Mouse (Mus musculus) urinary bladder, postnatal 25 days (tissue): ENCODE measurements around the gene Pim1.
"Not testable (repeated sequence)": the region's sequence is repeated elsewhere in the genome, so short reads cannot be mapped to it uniquely, and the experiment has no call there.

ENCODE experiments used
- DNase-seq: peaks from one replicate; pipeline ENCODE4 v3.0.0; 2022; ENCODE audit warnings: low spot score

Gene Pim1

DNA sequence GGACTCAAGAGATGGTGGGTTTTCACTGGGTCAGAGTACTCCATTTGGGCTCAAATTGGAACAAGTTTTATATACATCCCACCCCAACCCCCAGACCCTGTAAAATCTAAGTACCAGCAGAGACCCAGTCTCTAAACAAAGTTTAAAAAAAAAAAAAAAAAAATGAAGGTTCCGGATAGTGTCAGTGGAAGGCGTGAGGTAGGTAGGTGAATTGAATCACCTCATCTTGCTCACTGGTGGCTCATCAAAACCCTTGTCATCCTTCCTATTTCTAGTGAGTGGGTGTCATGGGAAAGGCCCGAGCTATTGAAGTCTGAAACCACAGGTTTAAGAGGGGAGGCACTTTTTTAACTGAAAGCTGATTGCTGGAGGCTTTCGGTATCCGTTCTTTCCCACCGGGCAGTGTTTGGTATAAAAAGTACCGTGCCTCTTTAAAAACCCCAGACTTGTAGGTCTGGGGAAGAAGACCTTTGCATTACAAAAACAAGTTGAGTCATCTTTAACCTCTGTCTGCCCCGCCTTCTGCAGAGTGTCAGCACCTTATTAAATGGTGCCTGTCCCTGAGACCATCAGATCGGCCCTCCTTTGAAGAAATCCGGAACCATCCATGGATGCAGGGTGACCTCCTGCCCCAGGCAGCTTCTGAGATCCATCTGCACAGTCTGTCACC, 3.6 kb downstream of the Pim1 start:
- no peak for DNase-seq

DNA sequence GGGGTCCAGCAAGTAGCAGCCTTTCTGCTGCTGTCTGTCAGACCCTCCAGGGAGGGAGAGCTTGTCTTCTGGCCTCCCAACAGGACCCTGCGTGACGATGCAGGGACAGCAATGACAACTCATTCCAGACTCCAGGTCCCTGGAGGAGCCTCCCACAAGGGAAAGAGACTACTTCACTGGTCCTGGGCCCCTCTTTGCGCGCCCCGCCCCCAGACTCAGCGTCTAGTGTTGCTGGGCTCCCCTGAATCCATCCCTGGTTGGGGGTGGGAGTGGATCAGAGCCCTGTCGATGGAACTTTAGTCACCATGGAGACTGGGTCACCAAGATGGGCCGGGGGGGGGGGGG, 4.2 kb downstream of the Pim1 start:
- DNase-seq, result no peak

DNA sequence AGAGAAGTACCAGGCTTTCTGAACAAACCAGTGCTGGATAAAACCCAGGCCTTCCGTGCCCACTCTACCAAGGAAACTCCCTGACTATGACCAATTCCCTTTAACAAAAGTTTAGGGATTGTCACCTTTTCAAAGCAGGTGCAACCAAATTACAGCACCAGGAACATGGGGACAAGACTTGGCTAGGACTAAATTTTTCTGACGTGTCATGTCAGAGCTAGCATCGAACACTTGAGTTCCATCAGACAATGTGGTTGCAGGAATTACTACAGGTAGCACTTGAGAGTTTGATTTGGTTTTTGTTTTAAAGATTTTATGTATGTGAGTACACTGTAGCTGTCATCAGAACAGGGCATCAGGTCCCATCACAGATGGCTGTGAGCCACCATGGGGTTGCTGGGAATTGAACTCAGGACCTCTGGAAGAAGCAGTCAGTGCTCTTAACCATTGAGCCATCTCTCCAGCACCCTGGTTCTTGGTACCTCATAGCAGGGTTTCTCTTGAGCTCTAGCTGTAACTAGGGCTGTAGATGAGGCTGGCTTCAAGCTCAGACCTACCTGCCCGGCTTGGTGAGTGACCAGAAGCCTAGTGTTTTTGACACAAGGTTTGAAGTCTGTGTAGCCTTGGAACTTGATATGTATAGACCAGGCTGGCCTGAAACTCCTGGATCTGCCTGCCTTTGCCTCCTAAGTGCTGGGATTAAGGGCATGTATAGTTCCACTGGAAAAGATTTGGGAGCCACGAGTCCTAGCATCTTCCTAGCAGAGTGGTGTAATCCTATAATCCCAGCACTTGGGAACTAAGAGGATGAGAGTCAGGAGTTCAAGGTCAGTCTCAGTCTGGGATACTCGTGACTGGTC, 5.9 kb downstream of the Pim1 start:
- no peak for DNase-seq

DNA sequence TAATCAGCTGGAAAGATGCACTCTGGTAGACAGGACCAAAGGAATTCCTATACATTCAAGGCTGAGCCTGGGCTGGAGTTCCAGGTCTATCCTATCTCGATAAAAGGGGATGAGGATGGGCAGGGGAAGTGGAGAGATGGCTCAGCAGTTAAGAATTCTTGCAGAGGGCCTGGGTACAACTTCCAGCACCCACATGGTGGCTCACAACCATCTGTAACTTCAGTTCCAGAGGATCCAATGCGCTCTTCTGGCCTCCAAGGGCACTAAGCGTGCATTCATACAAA, 6.5 kb downstream of the Pim1 start:
- DNase-seq, result no peak

GRCm38 (mm10) chr17:29497481-29497880, 6.9 kb downstream of the Pim1 start:
- DNase-seq, result not testable (repeated sequence)

GRCm38 (mm10) chr17:29498028-29498427, 7.5 kb downstream of the Pim1 start:
- DNase-seq, result no peak

DNA sequence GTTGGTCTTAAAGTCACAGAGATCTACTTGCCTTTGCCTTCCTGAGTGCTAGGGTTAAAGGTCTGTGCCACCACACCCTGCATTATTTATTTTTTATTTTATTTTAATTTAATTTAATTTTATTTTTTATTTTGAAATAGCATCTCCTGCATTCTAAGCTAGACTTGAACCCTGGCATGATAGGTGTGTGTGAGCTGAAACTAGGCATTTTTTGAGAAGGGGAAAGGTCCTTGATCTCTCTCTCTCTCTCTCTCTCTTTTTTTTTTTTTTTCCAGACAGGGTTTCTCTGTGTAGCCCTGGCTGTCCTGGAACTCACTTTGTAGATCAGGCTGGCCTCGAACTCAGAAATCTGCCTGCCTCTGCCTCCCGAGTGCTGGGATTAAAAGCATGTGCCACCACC, 8.4 kb downstream of the Pim1 start:
- DNase-seq, result not testable (repeated sequence)

- DNase-seq, result no peak
These were observed 9.0 kb downstream of the Pim1 start for GRCm38 (mm10) chr17:29499511-29499910.

GRCm38 (mm10) chr17:29500243-29500740, 9.7 kb downstream of the Pim1 start:
- no peak for DNase-seq

GRCm38 (mm10) chr17:29500802-29501469, 10.4 kb downstream of the Pim1 start:
- DNase-seq, result no peak

DNA sequence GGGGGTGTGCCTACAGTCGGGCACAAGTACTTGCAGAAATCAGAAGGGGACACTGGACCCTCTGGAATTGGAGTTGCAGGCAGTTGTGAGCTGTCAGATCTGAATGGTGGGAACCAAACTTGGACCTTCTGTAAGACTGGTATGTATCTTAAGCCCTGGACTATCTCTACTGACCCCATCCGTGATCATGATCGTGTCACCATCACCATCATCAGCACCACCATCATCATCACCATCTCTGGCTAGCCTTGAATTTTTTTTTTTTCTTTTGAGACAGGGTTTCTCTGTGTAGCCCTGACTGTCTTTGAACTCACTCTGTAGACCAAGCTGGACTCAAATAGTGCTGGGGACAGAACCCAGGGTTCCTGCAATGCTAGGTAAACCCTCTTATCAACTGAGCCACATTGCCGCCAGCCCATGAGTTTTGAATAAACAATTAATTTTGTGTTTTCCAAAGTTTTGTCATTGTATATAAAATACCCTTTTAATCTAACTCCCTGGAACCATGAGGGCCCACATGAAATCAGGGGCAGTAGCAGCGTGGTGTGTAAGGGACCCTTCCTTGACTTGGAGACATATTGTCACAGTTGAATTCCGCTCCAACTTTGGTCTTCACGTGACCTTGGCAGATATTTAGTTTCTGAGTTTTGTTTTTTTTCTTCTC, 11.6 kb downstream of the Pim1 start:
- DNase-seq, result no peak

DNA sequence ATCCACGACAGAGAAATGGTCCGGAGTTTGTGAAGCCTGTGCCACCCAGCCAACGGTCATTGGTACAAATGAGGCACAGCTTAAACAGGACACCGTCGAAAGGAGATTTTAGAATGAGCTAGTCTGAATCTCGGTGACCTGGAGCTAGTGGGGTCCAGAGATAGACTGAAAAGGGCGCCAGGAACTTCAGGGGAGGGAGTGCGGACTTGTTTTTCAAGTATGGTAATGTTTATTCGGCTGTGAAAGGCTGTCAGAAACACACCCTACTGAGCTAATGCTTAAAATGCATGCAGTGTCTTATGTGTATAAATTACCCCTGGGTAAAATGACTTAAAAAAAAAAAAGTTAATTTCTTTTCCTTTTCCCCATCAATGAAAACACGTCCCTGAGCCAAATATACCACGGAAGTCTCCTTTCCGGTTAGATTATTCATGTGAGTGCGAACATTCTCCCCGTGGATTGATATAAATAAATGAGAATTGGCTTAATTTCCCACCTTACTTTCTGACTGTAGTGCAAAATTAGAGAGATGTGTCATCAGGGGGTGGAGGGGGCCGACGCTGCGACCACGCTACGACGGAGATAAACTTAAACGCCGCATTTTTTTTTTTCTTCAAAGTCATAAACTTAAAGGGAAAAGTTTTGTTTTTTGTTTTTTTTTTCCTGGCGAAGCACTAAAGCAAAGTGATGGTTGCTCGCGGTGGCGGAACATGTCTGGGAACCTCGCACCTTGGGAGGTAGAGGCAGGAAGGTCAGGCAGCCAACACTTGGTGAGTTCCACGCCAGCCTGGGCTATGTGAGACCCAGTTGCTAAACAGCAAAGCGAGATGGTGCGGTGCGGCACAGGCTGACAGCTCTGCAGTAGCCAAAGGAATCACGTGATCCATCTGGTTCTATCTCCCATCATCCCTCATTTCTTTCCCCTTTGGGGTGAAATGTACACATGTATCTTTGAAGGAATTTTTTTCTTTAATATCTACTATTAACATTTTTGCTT, 12.4 kb downstream of the Pim1 start:
- no peak for DNase-seq

DNA sequence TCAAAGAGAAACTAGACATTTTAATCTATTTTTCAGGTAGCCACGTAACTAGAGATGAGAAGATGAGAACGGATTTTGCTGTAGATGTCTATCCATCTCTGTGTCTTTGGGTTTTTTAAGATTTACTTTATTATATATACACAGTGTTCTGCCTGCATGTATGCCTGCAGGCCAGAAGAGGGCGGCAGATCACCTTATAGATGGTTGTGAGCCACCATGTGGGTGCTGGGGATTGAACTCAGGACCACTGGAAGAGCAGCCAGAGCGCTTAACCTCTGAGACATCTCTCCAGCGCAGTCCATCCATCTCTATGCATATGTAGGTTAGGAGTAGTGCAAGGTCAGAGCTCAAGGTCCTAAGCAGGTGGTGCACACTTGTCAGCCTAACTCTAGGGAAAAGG, 13.1 kb downstream of the Pim1 start:
- DNase-seq, result no peak

GRCm38 (mm10) chr17:29508927-29509608, 18.5 kb downstream of the Pim1 start:
- no peak for DNase-seq

DNA sequence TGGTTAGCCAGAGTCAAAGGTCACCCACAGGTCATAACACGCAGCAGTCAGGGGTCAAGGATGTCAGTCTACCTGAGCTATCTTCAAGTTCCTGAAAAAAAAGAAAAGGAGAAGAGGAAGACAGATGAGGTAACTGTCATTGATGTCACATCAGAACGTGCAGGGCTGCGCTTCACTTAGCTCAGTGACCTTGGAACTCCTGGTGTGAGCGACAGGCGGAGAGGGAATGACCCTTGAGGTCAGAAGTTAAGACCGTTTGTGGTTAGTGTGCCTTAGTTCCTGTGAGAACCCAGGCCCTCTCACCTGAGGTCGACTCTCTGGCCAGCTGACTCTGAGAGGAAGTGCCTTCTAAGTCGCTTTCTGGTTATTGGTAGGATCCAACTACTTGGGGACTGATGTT, 20.1 kb downstream of the Pim1 start:
- no peak for DNase-seq

DNA sequence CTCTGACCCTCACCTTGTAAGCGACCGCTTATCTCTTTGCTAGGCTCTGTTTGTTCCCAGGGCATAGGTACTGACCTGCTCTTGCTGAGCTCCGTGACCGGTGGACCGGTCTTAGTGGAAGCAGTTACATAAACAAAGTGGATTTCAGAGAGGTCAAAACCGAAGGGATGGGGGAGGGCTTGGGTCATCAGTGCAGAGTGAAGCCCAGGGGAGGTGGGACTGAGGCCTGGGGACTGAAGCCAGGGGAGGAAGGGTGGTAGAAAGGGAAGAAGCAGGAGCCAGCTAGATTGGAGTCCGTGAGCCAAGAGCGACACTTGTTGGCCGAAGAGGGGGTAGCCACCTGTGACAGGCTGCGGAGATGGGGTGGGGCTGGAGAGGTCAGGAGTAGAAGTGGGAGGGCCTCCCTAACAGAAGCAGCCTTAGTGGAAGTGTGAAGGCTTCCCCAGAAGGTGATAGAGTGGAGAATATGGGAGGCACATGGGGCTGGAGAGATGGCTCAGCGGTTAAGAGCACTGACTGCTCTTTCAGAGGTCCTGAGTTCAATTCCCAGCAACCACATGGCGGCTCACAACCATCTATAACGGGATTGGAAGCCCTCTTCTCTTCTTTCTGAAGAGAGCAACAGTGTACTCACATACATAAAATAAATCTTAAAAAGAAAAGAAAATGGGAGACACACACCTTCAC, 22.6 kb downstream of the Pim1 start:
- DNase-seq, result peak; percentile 41

DNA sequence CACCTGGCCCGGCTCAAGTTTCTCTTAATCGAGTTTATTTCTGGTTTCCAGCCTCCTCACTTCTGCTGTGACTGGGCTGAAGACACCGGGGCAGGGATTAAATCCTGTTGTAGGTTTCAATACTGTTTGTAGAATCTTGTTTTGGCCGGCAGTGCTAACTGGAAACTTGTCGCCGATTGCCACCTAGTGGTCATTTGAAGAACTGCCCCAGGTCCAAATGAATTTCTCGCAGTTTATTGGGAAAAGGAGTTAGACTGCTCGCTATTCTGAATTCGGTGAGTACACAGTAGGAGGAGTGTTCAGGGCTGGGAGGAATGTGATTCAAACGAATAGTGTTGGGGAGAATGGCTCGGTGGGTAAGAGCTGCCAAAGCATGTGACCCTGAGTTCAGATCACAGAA, 23.9 kb downstream of the Pim1 start:
- DNase-seq, result peak; percentile 70

GRCm38 (mm10) chr17:29518665-29519064, 28.1 kb downstream of the Pim1 start:
- DNase-seq, result not testable (repeated sequence)

DNA sequence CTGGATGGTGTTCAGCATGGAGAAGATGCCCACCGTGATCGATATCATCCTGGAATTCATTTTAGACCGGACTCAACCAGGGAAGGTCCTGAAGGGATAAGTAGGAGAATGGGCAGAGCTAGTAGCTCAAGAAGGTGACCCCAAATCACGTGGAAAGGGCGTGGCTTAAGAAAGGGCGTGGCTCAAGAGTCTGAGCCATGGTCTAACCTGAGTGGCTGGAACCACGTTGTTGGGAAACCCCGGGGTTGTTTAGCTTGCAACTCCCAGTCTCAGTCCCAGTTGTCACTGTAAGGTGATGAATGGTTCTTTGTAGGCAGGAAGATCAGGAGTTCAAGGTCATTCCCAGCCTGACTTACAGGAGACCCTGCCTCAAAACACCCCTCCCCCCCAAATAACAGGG, 29.2 kb downstream of the Pim1 start:
- no peak for DNase-seq

DNA sequence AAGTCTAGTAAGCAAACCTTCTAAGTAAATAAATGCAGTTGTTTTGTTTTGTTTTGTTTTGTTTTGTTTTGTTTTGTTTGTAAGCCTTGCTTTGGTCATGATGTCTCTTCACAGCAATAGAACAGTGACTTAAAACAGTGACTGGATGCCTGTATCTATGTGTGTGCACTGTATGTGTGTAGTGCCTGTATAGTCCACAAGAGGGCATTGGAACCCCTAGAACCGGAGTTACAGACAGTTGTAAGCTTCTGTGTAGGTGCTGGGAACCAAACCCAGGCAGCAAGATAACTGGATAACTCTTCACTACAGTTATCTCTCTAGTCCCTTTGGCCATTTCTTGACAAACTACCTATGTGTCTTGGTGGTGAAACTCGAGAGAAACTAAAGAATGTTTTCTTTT, 35.1 kb downstream of the Pim1 start:
- DNase-seq, result no peak
